Mouse (Mus musculus) lung, embryonic 15.5 days (tissue): Measurements from ENCODE around the gene Gm21897. TPM values are rescaled to one million over a fixed set of nuclear protein-coding genes. Genes with fewer than 3 reads are reported as not detected.

Experiments
- ATAC-seq: fragments of 200-750 bp; cut with Nextera tagmentation; 2 replicates; pipeline ENCODE4 v1.8.0; 2017; ENCODE audit warnings: moderate number of reproducible peaks, borderline replicate concordance; ENCODE audit not compliant: low FRiP score, low TSS enrichment; ENCODE audit errors: extremely low read depth
- H3K27ac ChIP-seq: fragments of 300-500 bp; sonication (generic); 2 replicates; pipeline ENCODE4 v1.5.1; 2015; ENCODE audit warnings: moderate library complexity, mild to moderate bottlenecking, inconsistent platforms
- H3K27me3 ChIP-seq: fragments of 300-500 bp; sonication (generic); 2 replicates; pipeline ENCODE4 v1.6.1; 2015; ENCODE audit warnings: inconsistent platforms
- H3K36me3 ChIP-seq: fragments of 300-500 bp; sonication (generic); 2 replicates; pipeline ENCODE4 v1.6.1; 2015; ENCODE audit warnings: inconsistent platforms
- H3K4me1 ChIP-seq: fragments of 300-500 bp; sonication (generic); 2 replicates; pipeline ENCODE4 v1.6.1; 2015; ENCODE audit warnings: inconsistent platforms
- H3K4me2 ChIP-seq: fragments of 300-500 bp; sonication (generic); 2 replicates; pipeline ENCODE4 v1.6.1; 2015; ENCODE audit warnings: inconsistent platforms, mild to moderate bottlenecking, moderate library complexity
- H3K4me3 ChIP-seq: fragments of 300-500 bp; sonication (generic); 2 replicates; pipeline ENCODE4 v1.5.1; 2015; ENCODE audit warnings: mild to moderate bottlenecking, inconsistent platforms
- H3K9ac ChIP-seq: fragments of 300-500 bp; sonication (generic); 2 replicates; pipeline ENCODE4 v1.6.1; 2015; ENCODE audit warnings: inconsistent platforms
- H3K9me3 ChIP-seq: fragments of 300-500 bp; sonication (generic); 2 replicates; pipeline ENCODE4 v1.6.1; 2016; ENCODE audit warnings: inconsistent platforms
- WGBS: fragments of 180-500 bp; shearing (Covaris S2); methylation state at CpG from one replicate; pipeline ENCODE4 v1.1.7; 2015; 5-methylcytosine and 5-hydroxymethylcytosine counted together
- polyA plus RNA-seq: library from polyadenylated mRNA; unstranded; fragments of >200 nt; fragmentation: Nextera tagmentation; extraction: Ambion mirVana; gene quantifications from 2 replicates; pipeline ENCODE4 v1.2.1, GENCODE M21; 2015

Gm21897 gene
- polyA plus RNA-seq, 1 experiment from 2014 or later: not detected

DNA sequence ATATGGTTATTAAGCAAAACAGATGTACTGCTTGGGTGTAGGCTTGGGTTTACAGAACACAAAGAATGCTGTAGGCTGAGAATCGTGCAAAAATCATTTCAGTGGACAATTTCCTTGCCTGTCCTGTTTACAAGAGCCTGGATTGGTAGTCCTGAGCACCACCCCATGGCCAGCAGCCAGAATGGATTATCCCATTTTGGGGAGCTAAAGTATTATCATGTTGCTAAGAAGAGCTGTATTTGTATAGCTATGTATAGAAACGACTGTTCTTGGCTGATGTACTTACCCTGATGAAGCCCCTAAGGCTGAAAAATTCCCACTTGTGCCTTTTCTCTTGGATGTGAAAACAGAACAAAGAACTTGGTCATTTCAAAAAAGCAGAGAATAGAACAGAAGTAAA is 37.6 kb downstream of the Gm21897 start:
- WGBS: 19% methylated on average over 2 of the region's 2 CpGs
- peak; percentile 16; the same call in 1 of the 2 replicates for ATAC-seq
- Histone ChIP-seq H3K9me3 (no peaks in the 10 kb centered on the region), H3K27me3 (no peaks in the 10 kb centered on the region), H3K27ac (no peak overlapping the region; the same call in 1 of the 2 replicates), H3K4me1 (peaks cover 24% of the 10 kb centered on the region; the same call in 1 of the 2 replicates), H3K36me3 (no peaks in the 10 kb centered on the region), H3K9ac (no peak overlapping the region), H3K4me2 (no peak overlapping the region), H3K4me3 (no peak overlapping the region)

DNA sequence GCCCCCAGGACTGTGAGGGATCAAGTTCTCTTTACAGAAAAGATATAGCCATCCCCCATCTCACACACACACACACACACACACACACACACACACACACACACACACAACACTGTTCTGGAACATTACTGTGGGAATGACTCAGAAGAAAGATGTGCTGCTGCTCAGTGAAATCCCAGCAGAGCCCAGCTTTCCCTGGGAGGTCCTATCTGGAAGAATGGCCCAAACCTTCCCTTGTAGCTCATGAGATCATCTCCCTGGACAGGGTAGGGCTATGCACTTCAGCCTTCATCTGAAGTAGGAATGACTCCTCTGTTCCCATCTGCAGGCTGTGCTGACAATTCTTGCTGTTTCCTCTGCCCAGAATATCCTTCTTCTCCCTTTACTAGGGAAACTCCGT is 38.1 kb downstream of the Gm21897 start:
- peaks cover 24% of the 10 kb centered on the region; the same call in 1 of the 2 replicates for H3K4me1 ChIP-seq

DNA sequence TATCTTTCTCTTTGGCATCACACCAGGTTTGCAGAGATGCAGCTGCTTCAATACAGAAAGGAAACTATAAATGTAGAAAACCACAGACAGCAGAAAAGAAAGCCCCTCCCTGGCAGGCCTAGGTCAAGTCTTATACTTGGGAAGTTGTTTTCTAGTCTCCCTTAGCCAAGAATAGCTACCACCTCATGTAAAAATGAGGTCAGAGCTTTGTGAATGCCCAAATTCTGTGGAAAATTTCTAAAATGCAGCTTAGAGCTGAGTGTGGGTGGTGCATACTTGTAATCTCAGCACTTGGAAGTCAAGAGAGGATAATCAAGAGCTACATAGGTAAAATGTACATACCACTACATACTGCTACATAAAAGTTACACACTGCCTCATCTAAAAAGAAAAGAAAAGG is 40.5 kb downstream of the Gm21897 start:
- Histone ChIP-seq H3K9ac (no peak overlapping the region), H3K4me2 (no peak overlapping the region), H3K4me1 (peaks cover 18% of the 10 kb centered on the region; the same call in 1 of the 2 replicates), H3K4me3 (no peak overlapping the region), H3K27ac (peak overlapping the region; percentile 15; the same call in 1 of the 2 replicates), H3K27me3 (no peaks in the 10 kb centered on the region), H3K36me3 (no peaks in the 10 kb centered on the region), H3K9me3 (no peaks in the 10 kb centered on the region)
- ATAC-seq: no peak

More for the DNA sequence above, 38.1 kb downstream of the Gm21897 start:
- H3K4me2 ChIP-seq: no peak overlapping the region
- H3K9ac ChIP-seq: no peak overlapping the region
- no peak for ATAC-seq
- H3K27me3 ChIP-seq: no peaks in the 10 kb centered on the region
- H3K9me3 ChIP-seq: no peaks in the 10 kb centered on the region
- no peak overlapping the region for H3K27ac ChIP-seq
- no peak overlapping the region for H3K4me3 ChIP-seq
- no peaks in the 10 kb centered on the region for H3K36me3 ChIP-seq
- WGBS: 67% methylated on average over 1 of the region's 1 CpGs

DNA sequence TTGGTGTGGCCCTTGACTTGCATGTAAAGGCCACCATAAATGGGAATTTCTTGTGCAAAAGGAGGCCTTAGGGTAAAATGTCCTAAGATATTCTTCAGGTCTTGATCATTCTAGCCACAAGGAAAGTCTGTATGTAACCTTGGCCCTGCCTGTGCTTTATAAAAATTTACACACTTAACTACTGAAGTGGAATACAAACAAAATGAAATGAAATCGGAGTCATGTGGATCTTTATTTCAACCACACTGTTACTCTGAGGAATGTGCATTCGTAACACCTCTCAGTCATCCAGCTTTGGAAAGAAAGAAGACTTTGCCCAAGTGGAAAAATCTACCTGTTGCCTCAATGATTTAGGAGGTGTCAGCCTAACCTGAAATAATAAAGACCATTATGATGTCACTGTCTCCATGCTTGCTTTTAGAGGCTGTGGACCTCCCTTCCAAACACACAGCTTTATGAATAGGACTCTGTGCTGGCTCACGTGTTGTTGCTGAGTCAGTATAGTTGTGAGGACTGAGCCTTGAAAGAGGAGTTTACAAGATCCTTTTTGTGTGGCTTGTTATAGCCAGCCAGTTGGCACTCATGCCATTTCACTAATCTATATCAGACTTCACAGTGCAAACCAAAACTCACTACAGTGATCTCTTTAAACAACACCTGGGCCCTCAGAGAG is 42.0 kb downstream of the Gm21897 start:
- Histone ChIP-seq H3K27ac (peak overlapping the region; percentile 9; the same call in 1 of the 2 replicates), H3K27me3 (no peaks in the 10 kb centered on the region), H3K4me3 (no peak overlapping the region), H3K9ac (no peak overlapping the region), H3K9me3 (no peaks in the 10 kb centered on the region), H3K36me3 (no peaks in the 10 kb centered on the region), H3K4me2 (no peak overlapping the region), H3K4me1 (peaks cover 18% of the 10 kb centered on the region; the same call in 1 of the 2 replicates)
- ATAC-seq: no peak
- whole genome bisulfite sequencing: 69% methylated on average over 3 of the region's 3 CpGs

DNA sequence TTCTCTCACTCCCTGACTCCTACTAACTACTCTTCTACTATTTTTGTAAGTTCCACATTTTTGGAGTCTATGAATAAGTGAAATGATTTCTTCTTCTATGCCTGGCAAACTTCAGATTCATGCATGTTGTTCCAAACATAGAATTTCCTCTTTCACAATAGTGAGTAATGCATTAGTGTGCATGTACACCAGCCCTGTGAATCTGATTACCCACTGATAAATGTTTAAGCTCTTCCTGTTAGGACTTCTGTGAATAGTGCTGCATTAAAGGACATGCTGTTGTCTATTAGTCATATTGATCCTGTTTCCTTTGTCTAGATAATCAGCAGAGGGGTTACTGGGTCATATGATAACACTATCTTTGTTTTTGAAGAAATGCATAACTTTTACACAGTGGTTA is 43.6 kb downstream of the Gm21897 start:
- Histone ChIP-seq H3K27me3 (no peaks in the 10 kb centered on the region), H3K4me3 (no peak overlapping the region), H3K9me3 (no peaks in the 10 kb centered on the region), H3K4me2 (no peak overlapping the region), H3K4me1 (peaks cover 13% of the 10 kb centered on the region; the same call in 1 of the 2 replicates), H3K9ac (no peak overlapping the region), H3K36me3 (no peaks in the 10 kb centered on the region), H3K27ac (no peak overlapping the region)
- ATAC-seq: no peak
